Mouse (Mus musculus): ENCODE measurements at regions not wholly inside any gene's neighbourhood (a gene's known extent, or its start where the extent isn't known, plus 50 kb on each side); places are given as distances from the start of the nearest gene placed in this dataset.

- TF ChIP-seq CTCF (IDR thresholded peaks at IDR 0.05; ENCODE audit: borderline replicate concordance, insufficient read depth, low read length) (no peak), POLR2A (IDR thresholded peaks at IDR 0.05; ENCODE audit: low read depth, low read length) (no peak)
These were observed 427.7 kb upstream of the Nectin3 start for GRCm38 (mm10) chr16:46926060-46926459.

All from embryonic fibroblast, embryonic 13.5 days (primary cell).